Mouse (Mus musculus) ES-E14 (cell line): ENCODE measurements around the gene Gm16253.

Source experiments
- CHD2 ChIP-seq: IDR thresholded peaks from 2 replicates; pipeline ENCODE4 v1.6.1; 2014; ENCODE audit warnings: mild to moderate bottlenecking, low read depth, low read length, inconsistent platforms
- HCFC1 ChIP-seq: IDR thresholded peaks from 2 replicates; pipeline ENCODE4 v1.6.1; 2012; ENCODE audit warnings: low read length, inconsistent platforms, borderline replicate concordance; ENCODE audit not compliant: insufficient read depth
- MAFK ChIP-seq: IDR thresholded peaks from 2 replicates; pipeline ENCODE4 v1.6.1; 2014; ENCODE audit warnings: mild to moderate bottlenecking, low read depth, low read length, inconsistent platforms; ENCODE audit not compliant: insufficient read depth
- ZC3H11A ChIP-seq: IDR thresholded peaks from 2 replicates; pipeline ENCODE4 v1.6.1; 2012; ENCODE audit warnings: low read depth, mild to moderate bottlenecking, inconsistent platforms, low read length, borderline replicate concordance

DNA sequence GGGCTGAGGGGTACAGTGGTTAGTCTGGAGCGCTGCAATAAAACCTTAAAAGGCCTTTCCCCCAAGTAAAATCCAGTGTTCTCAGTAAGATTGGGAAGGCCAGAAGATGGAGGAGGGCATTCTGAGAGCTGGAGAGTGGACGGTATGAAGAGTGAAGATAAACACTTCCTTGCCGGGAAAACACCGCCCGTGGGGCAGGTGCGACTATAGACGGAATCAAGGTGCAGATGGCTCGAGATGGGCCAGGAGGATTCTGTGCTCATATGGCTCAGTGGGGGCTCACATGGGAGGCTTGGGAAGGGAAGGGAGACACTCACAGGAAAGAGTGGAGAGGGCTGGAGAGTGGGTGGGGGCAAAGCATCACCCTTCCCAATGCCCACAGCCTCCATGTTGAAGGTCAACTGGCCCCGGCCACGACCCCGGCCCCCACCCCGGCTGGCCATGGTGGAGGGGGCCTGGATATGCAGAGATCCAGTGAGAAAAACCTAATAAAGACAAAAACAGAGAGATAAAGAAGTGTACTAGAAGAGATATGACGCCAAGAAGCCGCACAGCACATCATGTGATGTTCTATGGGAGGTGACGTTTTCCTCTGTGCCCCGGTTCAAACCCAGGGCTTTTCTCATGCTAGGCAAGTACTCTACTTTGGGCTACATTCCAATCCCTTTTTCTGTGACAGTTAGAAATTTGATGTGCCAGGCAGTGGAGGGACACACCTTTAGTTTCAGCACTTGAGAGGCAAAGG lies 5.2 kb downstream of the Gm16253 start:
- no peak for TF ChIP-seq CHD2
- no peak for TF ChIP-seq MAFK
- TF ChIP-seq HCFC1: no peak
- no peak for TF ChIP-seq ZC3H11A
